Mouse (Mus musculus) c-Kit-positive CD71-negative TER-119-negative erythroid progenitor cells, embryonic 14.5 days (primary cell): ENCODE results near the gene Ttc5.
"Not testable (repeated sequence)": the region's sequence is repeated elsewhere in the genome, so short reads cannot be mapped to it uniquely, and the experiment has no call there.

Experiments
- DNase-seq: peaks from one replicate; pipeline ENCODE4 v3.0.0-alpha.2; 2013; ENCODE audit warnings: low read depth

The Ttc5 gene

GRCm38 (mm10) chr14:50771342-50771741, 14.0 kb downstream of the Ttc5 start:
- no peak for DNase-seq

GRCm38 (mm10) chr14:50765736-50766135, 19.6 kb downstream of the Ttc5 start:
- no peak for DNase-seq

DNA sequence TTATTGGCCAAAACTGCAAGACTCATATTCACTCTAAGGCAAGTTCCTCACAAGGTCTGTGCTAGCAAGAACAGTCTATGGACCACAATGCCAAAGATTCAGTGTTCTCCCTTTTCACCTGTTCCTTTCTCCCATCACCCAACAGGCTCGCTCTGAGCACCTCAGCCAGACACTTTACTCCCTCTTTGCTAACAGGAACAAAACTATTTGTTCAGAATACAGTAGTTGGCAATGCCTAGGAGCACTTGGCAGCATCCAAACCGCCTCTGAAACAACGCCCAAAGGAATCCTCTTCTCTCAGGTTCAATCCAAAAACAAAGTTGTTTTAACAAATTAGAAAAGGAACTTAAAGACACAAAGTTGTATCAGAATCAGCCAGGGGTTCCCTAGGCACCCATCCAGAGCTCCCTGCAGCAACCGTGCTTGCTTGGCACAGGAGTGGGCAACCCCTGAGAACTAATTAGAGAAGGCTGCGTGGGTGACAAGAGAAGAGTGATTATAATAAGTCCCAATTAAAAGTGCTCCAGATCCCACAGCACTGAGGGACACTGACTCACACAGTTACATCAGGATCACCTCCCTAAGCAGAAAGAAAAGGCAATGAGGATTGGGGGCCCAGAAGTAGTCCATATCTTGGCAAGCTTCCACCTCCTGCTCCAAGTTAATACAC, 26.8 kb downstream of the Ttc5 start:
- DNase-seq: no peak

- no peak for DNase-seq
Measured at GRCm38 (mm10) chr14:50744994-50745393, 40.3 kb downstream of the Ttc5 start, which contains the start of gene Olfr749. Gene Olfr749 (minus strand): TSS chr14:50745094.

DNA sequence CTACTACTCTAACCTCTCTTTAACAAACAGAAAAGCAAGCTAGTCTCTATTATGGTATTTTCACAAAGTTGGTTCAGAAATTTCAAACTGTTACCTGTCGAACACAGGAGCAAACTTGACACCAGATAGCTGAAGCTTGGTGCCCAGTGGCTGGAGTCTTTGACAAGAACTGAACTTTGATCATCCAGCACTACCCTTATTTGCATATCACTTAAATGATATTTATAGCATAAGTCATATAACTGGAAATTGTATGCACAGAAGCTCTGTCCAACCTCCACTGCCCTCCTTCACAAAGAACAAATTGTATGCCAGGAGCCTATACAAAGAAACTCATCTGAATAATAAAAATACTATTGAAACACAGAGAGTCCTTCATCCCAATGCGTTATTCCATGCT, 43.7 kb downstream of the Ttc5 start:
- DNase-seq: no peak

DNA sequence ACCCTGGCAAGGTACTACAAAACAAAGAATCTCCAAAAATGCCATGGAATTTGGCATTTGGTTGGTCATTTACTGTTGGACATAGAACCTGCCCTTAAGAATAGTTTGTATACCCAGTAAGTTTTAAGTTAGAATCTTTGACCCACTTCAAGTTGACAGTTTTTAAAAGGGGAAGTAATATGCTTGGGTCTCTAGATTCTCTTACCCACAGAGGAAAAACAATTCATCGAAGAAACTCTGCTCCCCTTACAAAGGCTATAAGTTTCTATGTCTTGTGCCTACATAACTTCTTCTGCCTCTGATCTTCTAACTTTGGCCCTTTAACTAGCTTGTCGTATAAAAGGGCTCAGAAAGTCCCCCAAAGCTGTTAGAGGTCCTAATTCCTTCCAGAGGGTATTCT, 45.0 kb downstream of the Ttc5 start:
- no peak for DNase-seq

GRCm38 (mm10) chr14:50722371-50722770, 62.9 kb downstream of the Ttc5 start:
- DNase-seq: not testable (repeated sequence)

GRCm38 (mm10) chr14:50719875-50720274, 65.4 kb downstream of the Ttc5 start:
- not testable (repeated sequence) for DNase-seq
